10 mouse cellular contexts compared by ENCODE assay signal in genomic region chr2:93321946-93322345, GRCm38 (mm10). TPM values are rescaled to one million over a fixed set of nuclear protein-coding genes. Genes with fewer than 3 reads are reported as not detected.
DNase-seq lines count a peak whose midpoint lies in the region; ATAC-seq lines count a peak whose summit lies in the region.
"Had no signal": no experiment of that assay in that cellular context is flagged by ENCODE, and none has a peak within 500 bp of the region (broad histone marks: within the 10 kb centered on the region; RNA-seq: fewer than 3 reads in every experiment).

No protein-coding gene starts in this region.

- 0 out of 2 replicates have a peak, but pooled peaks cover 8% of the 10 kb centered on the region for H3K36me3 ChIP-seq in embryonic facial prominence, embryonic 13.5 days
- H3K36me3 ChIP-seq in heart, embryonic 16.5 days (ENCODE audit: control insufficient read depth, insufficient read depth) = peaks cover 12% of the 10 kb centered on the region
- H3K36me3 ChIP-seq: G1E had no signal

- H3K27ac ChIP-seq in embryonic facial prominence, embryonic 13.5 days = peak overlapping the region; percentile 51
- H3K27ac ChIP-seq in heart, embryonic 16.5 days (ENCODE audit: low read length) = peak overlapping the region; percentile 37

- H3K27me3 ChIP-seq in embryonic facial prominence, embryonic 13.5 days = no peaks in the 10 kb centered on the region
- no peaks in the 10 kb centered on the region for H3K27me3 ChIP-seq in heart, embryonic 16.5 days (ENCODE audit: control insufficient read depth, insufficient read depth, low read length)

- peaks cover 54% of the 10 kb centered on the region for H3K4me1 ChIP-seq in embryonic facial prominence, embryonic 13.5 days
- H3K4me1 ChIP-seq in heart, embryonic 16.5 days (ENCODE audit: control insufficient read depth, insufficient read depth, low read length) = peaks cover 36% of the 10 kb centered on the region

- DNase-seq in kidney, postnatal 36 days = peak; percentile 18 to 29
- DNase-seq in kidney, adult 11 months = no peak
- peak; percentile 75 for DNase-seq in lung, postnatal 36 days
- no peak for DNase-seq in right cerebral cortex, postnatal 10 days (ENCODE audit: low spot score in 2 of 2)
- DNase-seq in cerebellum, adult 9-10 months = no peak
- DNase-seq: left cerebral cortex, postnatal 4 days had no signal

- 0 out of 2 replicates have a peak overlapping the region, but pooled peaks have one; percentile 27 for H3K9ac ChIP-seq in embryonic facial prominence, embryonic 13.5 days
- H3K9ac ChIP-seq in heart, embryonic 16.5 days (ENCODE audit: low read length) = no peak overlapping the region

- ATAC-seq in embryonic facial prominence, embryonic 13.5 days (ENCODE audit: insufficient number of reproducible peaks, insufficient read depth, low FRiP score, low TSS enrichment, low read depth) = 0 out of 2 replicates have a peak, but pooled peaks have one; percentile 15
- ATAC-seq in heart, embryonic 16.5 days (replicated peaks; ENCODE audit: extremely low read depth, insufficient read depth, low FRiP score) = no peak
- ATAC-seq in megakaryocyte, adult 5-6 weeks (ENCODE audit: poor library complexity, severe bottlenecking) = no peak

- no peak overlapping the region for H3K4me2 ChIP-seq in embryonic facial prominence, embryonic 13.5 days
- H3K4me2 ChIP-seq in heart, embryonic 16.5 days (ENCODE audit: low read depth, low read length) = no peak overlapping the region

- no peaks in the 10 kb centered on the region for H3K9me3 ChIP-seq in embryonic facial prominence, embryonic 13.5 days
- H3K9me3 ChIP-seq in heart, embryonic 16.5 days (replicated peaks; ENCODE audit: control insufficient read depth, low read length) = peaks cover 5% of the 10 kb centered on the region; the same call in 1 of the 2 replicates

- no peak overlapping the region for H3K4me3 ChIP-seq in embryonic facial prominence, embryonic 13.5 days
- no peak overlapping the region for H3K4me3 ChIP-seq in heart, embryonic 16.5 days (ENCODE audit: low read length)

- 65% methylated on average over 8 of the region's 8 CpGs for WGBS in embryonic facial prominence, embryonic 13.5 days
- WGBS in heart, embryonic 16.5 days = 58% methylated on average over 8 of the region's 8 CpGs

RNA-seq across cellular contexts. Expression of gene Tspan18, which starts 12.4 kb away (rescaled TPM):
- 17.7 and 20.8 TPM in 2 replicates for polyA plus RNA-seq in embryonic facial prominence, embryonic 13.5 days (2015; fragmentation: Nextera tagmentation; extraction: Ambion mirVana)
- polyA plus RNA-seq in heart, embryonic 16.5 days (2015; fragmentation: Nextera tagmentation; extraction: Ambion mirVana) = 28.5 and 33.9 TPM in 2 replicates
- 0.20 TPM in 1 of 2 replicates, not detected in the other for total RNA-seq in megakaryocyte, adult 5-6 weeks (2015)
- total RNA-seq in megakaryocyte, adult 5-6 weeks (2017) = 0.12 TPM in 1 of 2 replicates, not detected in the other

Comparison
In these comparisons a context has a peak if more than half of its experiments do, and no peak if none do; other contexts are left out.
1. DNase-seq: peak in kidney, postnatal 36 days (2 of 2) and lung, postnatal 36 days (single experiment); none in kidney, adult 11 months (single experiment), right cerebral cortex, postnatal 10 days (0 of 2) and cerebellum, adult 9-10 months (single experiment).